Mouse (Mus musculus) kidney, adult 2 months (tissue): ENCODE measurements at regions not wholly inside any gene's neighbourhood (a gene's known extent, or its start where the extent isn't known, plus 50 kb on each side); places are given as distances from the start of the nearest gene placed in this dataset.

Experiments used
- CTCF ChIP-seq: fragments of 200-500 bp; conservative IDR thresholded peaks from 2 replicates; pipeline ENCODE4 v1.5.1; 2011; ENCODE audit warnings: low read depth, mild to moderate bottlenecking, control low read depth, low read length, moderate library complexity, mixed read lengths; ENCODE audit not compliant: insufficient read depth, insufficient read length
- POLR2A ChIP-seq: fragments of 200-500 bp; IDR thresholded peaks from one replicate; pipeline ENCODE4 v1.6.1; 2011; ENCODE audit warnings: low read depth, low read length, control low read depth

DNA sequence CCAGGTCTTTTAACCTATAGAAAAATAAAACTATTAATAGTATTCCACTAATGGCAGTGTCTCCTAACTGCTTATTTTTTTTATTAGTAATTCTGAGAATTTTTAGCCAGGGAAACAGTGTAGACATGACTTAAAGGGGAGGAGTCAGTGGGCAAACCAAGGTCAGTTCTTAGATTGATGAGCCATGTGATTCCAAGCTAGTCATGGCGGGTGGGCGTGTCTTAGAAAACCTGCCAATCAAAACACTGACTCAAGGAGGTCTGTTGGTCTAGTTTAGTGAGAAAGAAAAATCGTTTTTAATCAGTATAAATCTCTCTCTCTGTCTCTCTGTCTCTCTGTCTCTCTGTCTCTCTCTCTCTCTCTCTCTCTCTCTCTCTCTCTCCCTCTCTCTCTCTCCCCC is 225.3 kb upstream of the Gcfc2 start:
- TF ChIP-seq CTCF (no peak), POLR2A (no peak)
